Mouse (Mus musculus) cerebellum, postnatal 36 days (tissue): ENCODE measurements around the gene Mpp3.

Experiments used
- DNase-seq, 2 experiments: peaks; one replicate each; pipeline ENCODE4 v3.0.0; 2021 to 2022; ENCODE audit warnings: mixed read lengths in 2 of 2

The Mpp3 gene

DNA sequence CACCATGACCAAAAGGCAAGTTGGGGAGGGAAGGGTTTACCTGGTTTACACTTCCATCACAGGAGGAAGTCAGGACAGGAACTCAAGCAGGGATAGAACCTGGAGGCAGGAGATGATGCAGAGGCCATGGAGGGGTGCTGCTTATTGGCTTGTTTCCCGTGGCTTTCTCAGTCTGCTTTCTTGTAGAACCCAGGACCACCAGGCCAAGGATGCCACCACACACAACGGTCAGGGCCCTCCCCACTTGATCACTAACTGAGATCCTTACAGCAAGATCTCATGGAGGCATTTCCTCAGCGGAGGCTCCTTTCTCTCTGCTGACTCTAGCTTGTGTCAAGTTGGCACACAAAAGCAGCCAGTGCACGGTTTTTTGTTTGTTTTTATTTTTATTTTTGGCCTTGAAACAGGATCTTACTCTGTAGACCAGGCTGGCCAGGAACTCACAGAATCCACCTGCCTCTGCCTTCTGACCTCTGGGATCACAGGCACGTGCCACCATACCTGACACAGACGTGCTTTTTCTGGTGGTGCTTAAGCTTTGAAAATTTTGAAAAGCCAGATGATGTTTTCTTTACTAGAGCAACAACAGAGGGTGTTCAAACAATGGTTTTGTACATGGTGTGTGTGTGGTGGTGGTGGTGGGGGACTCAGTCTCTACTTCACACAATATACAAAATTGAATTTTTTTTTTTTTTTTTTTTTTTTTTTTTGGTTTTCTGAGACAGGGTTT, at the start of gene Mpp3:
TSS of gene Mpp3 (minus strand) at position 375 of the 730 bp plus-strand sequence.
- DNase-seq: peak in 1 of 2 experiments; percentile 7

DNA sequence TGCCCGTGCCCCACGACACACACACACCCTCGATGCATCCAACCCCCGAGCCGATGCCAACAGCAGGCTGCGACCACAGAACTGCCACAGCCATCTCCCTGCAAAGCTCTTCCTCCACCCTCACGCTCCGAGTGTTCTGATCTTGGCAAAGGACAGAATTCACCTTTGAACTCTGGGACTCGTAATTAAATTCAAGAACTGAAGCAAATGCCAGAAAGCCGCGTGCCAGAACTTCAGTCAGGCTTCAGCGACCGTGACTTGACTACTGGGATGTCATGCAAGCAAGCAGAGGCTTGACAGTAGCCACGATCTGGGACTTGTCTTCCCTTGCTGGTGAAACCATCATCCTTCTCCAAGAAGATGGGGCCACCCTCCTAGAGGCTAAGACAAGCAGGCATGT, 45.5 kb upstream of the Mpp3 start:
- no peak for DNase-seq

DNA sequence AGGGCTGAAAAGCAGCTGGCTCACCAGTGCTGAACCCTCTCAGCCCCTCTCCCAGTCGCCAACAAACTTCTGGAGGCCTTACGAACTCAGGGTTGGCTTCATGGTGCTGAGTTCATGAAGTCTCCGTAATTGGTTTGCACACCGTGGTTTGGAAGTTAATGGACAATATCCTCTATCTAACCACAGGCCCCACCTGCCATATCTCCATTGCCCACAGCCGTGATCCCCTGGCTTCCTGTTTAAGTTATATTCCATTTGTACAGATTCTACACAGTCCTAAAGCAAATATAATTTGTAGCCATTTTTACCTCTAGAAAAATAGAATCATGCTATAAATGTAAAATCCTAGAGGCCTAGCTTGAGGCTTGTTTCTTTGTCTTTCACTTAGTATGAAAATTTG, 44.5 kb upstream of the Mpp3 start:
- no peak for DNase-seq

GRCm38 (mm10) chr11:102070426-102070825, 42.2 kb upstream of the Mpp3 start:
- DNase-seq: no peak

DNA sequence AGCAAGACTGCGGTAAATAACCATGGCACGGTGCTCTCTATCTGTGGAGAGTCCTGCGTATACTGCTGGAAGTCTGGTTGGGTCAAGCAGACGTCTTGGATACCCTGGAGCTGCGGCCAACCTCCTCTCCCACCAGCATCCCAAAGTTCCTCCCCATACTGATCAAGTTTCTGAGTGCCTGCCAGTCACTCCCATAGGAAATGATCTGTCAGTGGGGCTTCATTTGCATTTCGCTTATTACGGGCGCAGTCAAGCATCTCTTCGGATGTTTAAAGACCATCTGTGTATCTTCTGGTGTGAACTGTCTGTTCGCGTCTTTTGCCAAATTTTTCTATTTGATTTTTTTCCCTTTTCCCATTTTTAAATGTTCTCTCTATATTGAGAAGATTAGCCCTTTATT, 41.4 kb upstream of the Mpp3 start:
- DNase-seq: no peak

DNA sequence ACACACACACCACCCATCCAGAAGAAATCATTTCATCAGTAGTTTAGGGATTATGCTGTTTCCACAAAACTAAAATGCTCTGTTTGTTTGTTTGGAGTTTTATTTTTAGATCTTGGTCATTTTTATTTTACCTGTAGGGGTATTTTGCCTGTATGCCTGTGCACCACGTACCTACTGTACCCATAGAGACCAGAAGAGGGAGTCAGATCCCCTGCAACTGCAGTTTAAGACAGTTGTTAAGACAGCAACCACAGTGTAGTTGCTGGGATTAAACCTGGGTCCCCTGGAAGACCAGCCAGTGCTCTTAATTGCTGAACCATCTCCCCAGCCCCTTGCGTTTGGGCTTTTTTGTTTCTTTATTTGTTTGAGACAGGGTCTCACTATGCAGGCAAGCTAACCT, 40.7 kb upstream of the Mpp3 start:
- no peak for DNase-seq

GRCm38 (mm10) chr11:102063076-102063475, 34.8 kb upstream of the Mpp3 start:
- peak; percentile 47 to 60 for DNase-seq

DNA sequence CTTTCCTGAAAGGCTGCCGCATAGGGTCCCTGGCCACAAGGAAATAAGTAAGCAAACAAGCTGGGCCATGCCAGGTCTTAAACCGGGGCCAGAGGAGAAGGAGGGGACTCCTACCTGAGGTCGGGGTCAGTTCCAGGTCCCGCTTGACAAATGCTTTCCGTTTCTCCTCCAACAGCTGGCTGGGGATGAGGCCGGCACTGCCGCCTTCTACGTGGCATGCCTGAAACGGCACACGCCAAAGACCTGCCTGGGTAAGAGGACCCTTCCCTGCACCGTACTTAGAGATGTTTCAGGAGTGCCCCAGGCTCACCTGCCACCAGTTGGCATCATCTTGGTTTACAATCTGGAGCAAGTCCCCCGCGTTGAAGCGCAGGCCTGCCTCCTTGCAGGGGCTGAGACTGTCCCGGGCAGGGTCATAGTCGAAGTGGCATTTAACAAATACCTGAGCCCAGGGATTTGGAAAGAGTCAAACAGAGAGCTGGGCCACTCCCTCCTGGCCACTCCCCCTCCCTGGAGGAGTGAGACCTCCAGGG, 33.7 kb upstream of the Mpp3 start:
- no peak for DNase-seq

- peak; percentile 82 to 83 for DNase-seq
Observed at GRCm38 (mm10) chr11:102061236-102061940, 33.1 kb upstream of the Mpp3 start.

GRCm38 (mm10) chr11:102053847-102054246, 25.6 kb upstream of the Mpp3 start:
- peak; percentile 78 to 80 for DNase-seq

- no peak for DNase-seq
Observed at GRCm38 (mm10) chr11:102053183-102053582, 24.9 kb upstream of the Mpp3 start.

DNA sequence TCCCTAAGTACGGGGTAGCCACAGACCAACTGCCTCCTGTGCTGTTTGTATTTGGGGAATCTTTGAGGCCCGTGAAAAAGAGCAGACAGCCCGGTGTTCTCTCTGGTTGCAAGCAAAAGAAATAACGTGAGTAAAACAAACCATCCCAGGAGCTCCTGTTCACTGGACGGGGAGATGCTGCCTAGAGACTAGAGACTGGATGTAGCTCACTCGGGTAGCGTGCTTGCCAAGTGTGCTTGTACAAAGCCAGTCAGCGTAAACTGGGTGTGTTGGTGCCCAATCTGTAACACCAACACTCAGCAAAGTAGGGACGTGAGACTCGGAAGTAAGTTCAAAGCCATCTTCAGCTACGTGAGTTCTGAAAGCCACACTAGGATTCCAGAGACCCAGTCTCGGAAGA, 24.4 kb upstream of the Mpp3 start:
- no peak for DNase-seq

GRCm38 (mm10) chr11:102051954-102052353, 23.7 kb upstream of the Mpp3 start:
- DNase-seq: no peak

- DNase-seq: no peak
Observed at GRCm38 (mm10) chr11:102051541-102051940, 23.3 kb upstream of the Mpp3 start.

DNA sequence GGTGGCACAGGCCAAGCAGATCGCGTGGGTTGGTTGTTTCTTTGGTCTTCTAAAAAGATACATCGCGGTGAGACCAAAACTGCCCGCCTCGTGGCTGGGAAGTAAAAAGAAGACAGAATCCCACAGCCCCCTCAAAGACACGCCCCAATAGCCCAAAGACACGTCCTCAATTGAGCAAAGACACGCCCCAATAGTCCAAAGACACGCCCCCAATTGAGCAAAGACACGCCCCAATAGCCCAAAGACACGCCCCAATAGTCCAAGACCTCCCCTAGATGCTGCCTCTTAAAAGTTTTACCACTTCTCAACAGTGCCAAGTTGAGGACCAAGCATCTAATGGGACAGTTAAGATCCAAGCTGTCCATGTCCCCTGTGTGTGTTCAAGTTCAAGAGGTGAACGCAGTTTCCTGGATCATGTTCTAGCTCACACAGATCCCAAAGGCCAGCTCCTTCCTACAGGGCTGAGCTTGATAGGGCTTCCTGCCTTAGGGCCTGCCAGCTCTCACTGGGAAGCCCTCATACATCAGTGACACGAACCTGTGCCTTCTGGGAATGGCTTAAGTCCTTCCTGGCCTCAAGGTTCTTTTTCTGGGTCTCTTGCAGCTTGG, 21.7 kb upstream of the Mpp3 start:
- DNase-seq: no peak

DNA sequence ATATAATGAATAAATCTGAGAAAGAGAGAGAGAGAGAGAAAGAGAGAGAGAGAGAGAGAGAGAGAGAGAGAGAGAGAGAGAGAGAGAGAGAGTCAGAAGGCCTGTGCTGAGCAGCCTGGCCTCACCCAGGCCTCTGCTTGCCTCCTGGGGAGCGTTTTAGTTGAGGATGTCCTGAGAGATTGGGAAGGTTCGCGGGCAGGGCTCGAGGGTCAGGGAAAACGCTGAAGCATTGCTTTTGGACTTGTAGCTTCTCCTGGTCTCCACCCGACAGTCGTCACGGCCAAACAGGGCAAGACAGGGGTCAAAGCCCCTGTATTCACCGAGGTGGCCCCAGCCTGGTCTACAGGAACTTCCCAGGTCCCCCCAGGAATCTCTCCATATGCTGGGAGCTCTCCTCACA, 18.3 kb upstream of the Mpp3 start:
- DNase-seq: no peak

GRCm38 (mm10) chr11:102044691-102045212, 16.5 kb upstream of the Mpp3 start:
- DNase-seq: no peak

- DNase-seq: no peak
Observed at GRCm38 (mm10) chr11:102043381-102043780, 15.1 kb upstream of the Mpp3 start.

DNA sequence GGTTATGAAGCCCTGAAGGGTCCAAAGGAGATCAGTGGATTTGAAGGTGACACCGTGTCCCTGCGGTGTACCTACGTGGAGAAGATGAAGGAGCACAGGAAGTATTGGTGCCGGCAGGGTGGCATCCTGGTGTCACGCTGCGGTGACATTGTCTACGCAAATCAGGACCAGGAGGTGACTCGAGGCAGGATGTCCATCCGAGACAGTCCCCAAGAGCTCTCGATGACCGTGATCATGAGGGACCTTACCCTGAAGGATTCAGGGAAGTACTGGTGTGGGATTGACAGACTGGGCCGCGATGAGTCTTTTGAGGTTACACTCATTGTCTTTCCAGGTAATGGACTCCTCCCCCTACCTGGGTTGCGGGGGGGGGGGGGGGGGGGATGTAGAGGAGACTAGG, 14.7 kb upstream of the Mpp3 start:
- no peak for DNase-seq

DNA sequence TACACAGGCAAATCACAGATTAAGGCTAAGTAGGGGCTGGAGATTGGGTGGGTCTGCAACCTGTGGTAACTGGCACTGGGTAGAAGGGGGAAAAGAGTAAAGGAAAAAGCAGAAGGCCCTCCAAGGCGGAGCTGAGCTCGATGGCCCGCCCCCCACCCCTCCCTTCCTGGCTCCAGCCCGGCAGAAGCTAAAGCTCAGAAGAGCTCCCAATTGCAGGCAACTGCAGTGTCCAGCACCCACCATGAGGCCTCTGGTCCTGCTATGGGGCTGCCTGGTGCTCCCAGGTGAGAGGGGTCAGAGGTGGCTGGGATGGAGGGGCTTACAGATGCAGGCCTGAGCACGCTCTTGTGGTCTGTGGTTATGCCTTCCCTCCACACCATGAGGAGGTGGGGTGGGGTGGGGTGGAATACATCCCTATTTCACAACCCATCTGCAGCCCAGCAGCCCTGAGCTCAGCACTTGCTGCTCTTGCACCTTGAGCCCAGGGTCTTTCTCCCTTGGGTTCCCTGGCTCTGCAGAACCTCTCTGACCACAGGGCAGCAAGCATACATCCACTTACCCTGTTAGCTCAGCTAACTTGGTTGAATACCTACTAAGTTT, 13.2 kb upstream of the Mpp3 start, which contains the start of gene Cd300lg:
TSS of gene Cd300lg (plus strand) at position 160 of the 600 bp plus-strand sequence.
- no peak for DNase-seq

GRCm38 (mm10) chr11:102040646-102041045, 12.4 kb upstream of the Mpp3 start:
- DNase-seq: no peak

DNA sequence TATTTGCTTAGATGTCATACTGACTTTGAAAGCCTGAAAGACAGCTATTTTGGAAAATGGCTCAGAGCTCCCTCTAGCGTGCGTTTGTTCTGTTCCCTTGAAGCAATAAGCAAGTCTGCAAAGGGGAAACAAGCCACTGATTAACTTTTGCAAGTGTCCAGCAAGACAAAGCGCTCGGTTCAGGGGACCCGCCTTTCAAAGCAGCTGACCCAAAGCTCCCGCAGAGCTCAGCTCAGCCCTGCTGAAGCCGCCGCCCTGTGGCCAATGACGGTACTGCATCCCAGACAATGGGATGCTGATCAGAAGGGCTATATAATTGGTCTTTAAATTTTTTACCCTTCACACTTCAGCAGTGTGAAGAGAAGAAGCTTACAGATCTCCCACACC, 11.9 kb upstream of the Mpp3 start:
- peak; percentile 90 to 92 for DNase-seq
